Mouse (Mus musculus) cortical plate, adult 2 months (tissue): Measurements from ENCODE around the gene Pde9a.

Experiments
- CTCF ChIP-seq: fragments of 200-500 bp; IDR thresholded peaks from 2 replicates; pipeline ENCODE4 v1.5.1; 2011; ENCODE audit warnings: mild to moderate bottlenecking, control low read depth, low read length; ENCODE audit not compliant: insufficient read depth; ENCODE audit errors: extremely low read depth
- POLR2A ChIP-seq: fragments of 200-500 bp; IDR thresholded peaks from 2 replicates; pipeline ENCODE4 v1.6.1; 2011; ENCODE audit warnings: mild to moderate bottlenecking, low read length, control low read depth; ENCODE audit not compliant: insufficient read depth; ENCODE audit errors: extremely low read depth

GRCm38 (mm10) chr17:31344172-31344801, 41.7 kb upstream of the Pde9a start:
- TF ChIP-seq CTCF (peak; percentile 72), POLR2A (no peak)
